Mouse (Mus musculus): ENCODE data around the gene Cenpf. TPM values are rescaled to one million over a fixed set of nuclear protein-coding genes. Genes with fewer than 3 reads are reported as not detected.

Gene Cenpf
- polyA plus RNA-seq, 1 experiment, result 10.9 TPM

- TF ChIP-seq POLR2A (IDR thresholded peaks at IDR 0.05; ENCODE audit: borderline replicate concordance, extremely low read depth, insufficient read depth, insufficient read length, poor library complexity, severe bottlenecking), result no peak
- TF ChIP-seq CTCF (IDR thresholded peaks at IDR 0.05; ENCODE audit: borderline replicate concordance, extremely low read depth, insufficient read depth, insufficient read length), result no peak
- no peak for DNase-seq (ENCODE audit: low read depth)
These were observed 28.3 kb upstream of the Cenpf start for GRCm38 (mm10) chr1:189715915-189716797.

- no peak for TF ChIP-seq CTCF (IDR thresholded peaks at IDR 0.05; ENCODE audit: borderline replicate concordance, extremely low read depth, insufficient read depth, insufficient read length)
- no peak for TF ChIP-seq POLR2A (IDR thresholded peaks at IDR 0.05; ENCODE audit: borderline replicate concordance, extremely low read depth, insufficient read depth, insufficient read length, poor library complexity, severe bottlenecking)
- no peak for DNase-seq (ENCODE audit: low read depth)
These were observed 21.1 kb upstream of the Cenpf start for GRCm38 (mm10) chr1:189709001-189709400.

GRCm38 (mm10) chr1:189707419-189707818, 19.5 kb upstream of the Cenpf start:
- no peak for TF ChIP-seq CTCF (IDR thresholded peaks at IDR 0.05; ENCODE audit: borderline replicate concordance, extremely low read depth, insufficient read depth, insufficient read length)
- no peak for TF ChIP-seq POLR2A (IDR thresholded peaks at IDR 0.05; ENCODE audit: borderline replicate concordance, extremely low read depth, insufficient read depth, insufficient read length, poor library complexity, severe bottlenecking)
- no peak for DNase-seq (ENCODE audit: low read depth)

GRCm38 (mm10) chr1:189707014-189707413, 19.1 kb upstream of the Cenpf start:
- DNase-seq (ENCODE audit: low read depth), result no peak
- TF ChIP-seq CTCF (IDR thresholded peaks at IDR 0.05; ENCODE audit: borderline replicate concordance, extremely low read depth, insufficient read depth, insufficient read length) (no peak), POLR2A (IDR thresholded peaks at IDR 0.05; ENCODE audit: borderline replicate concordance, extremely low read depth, insufficient read depth, insufficient read length, poor library complexity, severe bottlenecking) (no peak)

- TF ChIP-seq CTCF (IDR thresholded peaks at IDR 0.05; ENCODE audit: borderline replicate concordance, extremely low read depth, insufficient read depth, insufficient read length) (no peak), POLR2A (IDR thresholded peaks at IDR 0.05; ENCODE audit: borderline replicate concordance, extremely low read depth, insufficient read depth, insufficient read length, poor library complexity, severe bottlenecking) (no peak)
- no peak for DNase-seq (ENCODE audit: low read depth)
These were observed 18.3 kb upstream of the Cenpf start for GRCm38 (mm10) chr1:189706040-189706645.

GRCm38 (mm10) chr1:189703591-189703990, 15.7 kb upstream of the Cenpf start:
- no peak for TF ChIP-seq CTCF (IDR thresholded peaks at IDR 0.05; ENCODE audit: borderline replicate concordance, extremely low read depth, insufficient read depth, insufficient read length)
- TF ChIP-seq POLR2A (IDR thresholded peaks at IDR 0.05; ENCODE audit: borderline replicate concordance, extremely low read depth, insufficient read depth, insufficient read length, poor library complexity, severe bottlenecking), result no peak
- no peak for DNase-seq (ENCODE audit: low read depth)

GRCm38 (mm10) chr1:189703156-189703555, 15.3 kb upstream of the Cenpf start:
- no peak for DNase-seq (ENCODE audit: low read depth)
- TF ChIP-seq POLR2A (IDR thresholded peaks at IDR 0.05; ENCODE audit: borderline replicate concordance, extremely low read depth, insufficient read depth, insufficient read length, poor library complexity, severe bottlenecking), result no peak
- TF ChIP-seq CTCF (IDR thresholded peaks at IDR 0.05; ENCODE audit: borderline replicate concordance, extremely low read depth, insufficient read depth, insufficient read length), result peak; percentile 12; the same call in 1 of the 2 replicates

- peak; percentile 88 for DNase-seq (ENCODE audit: low read depth)
- peak; percentile 91 for TF ChIP-seq CTCF (IDR thresholded peaks at IDR 0.05; ENCODE audit: borderline replicate concordance, extremely low read depth, insufficient read depth, insufficient read length)
- TF ChIP-seq POLR2A (IDR thresholded peaks at IDR 0.05; ENCODE audit: borderline replicate concordance, extremely low read depth, insufficient read depth, insufficient read length, poor library complexity, severe bottlenecking), result no peak
These were observed 13.1 kb upstream of the Cenpf start for GRCm38 (mm10) chr1:189700990-189701389.

GRCm38 (mm10) chr1:189700186-189700585, 12.3 kb upstream of the Cenpf start:
- TF ChIP-seq POLR2A (IDR thresholded peaks at IDR 0.05; ENCODE audit: borderline replicate concordance, extremely low read depth, insufficient read depth, insufficient read length, poor library complexity, severe bottlenecking) (no peak), CTCF (IDR thresholded peaks at IDR 0.05; ENCODE audit: borderline replicate concordance, extremely low read depth, insufficient read depth, insufficient read length) (no peak)
- DNase-seq (ENCODE audit: low read depth), result no peak

GRCm38 (mm10) chr1:189698416-189698815, 10.5 kb upstream of the Cenpf start:
- no peak for DNase-seq (ENCODE audit: low read depth)
- TF ChIP-seq POLR2A (IDR thresholded peaks at IDR 0.05; ENCODE audit: borderline replicate concordance, extremely low read depth, insufficient read depth, insufficient read length, poor library complexity, severe bottlenecking), result no peak
- no peak for TF ChIP-seq CTCF (IDR thresholded peaks at IDR 0.05; ENCODE audit: borderline replicate concordance, extremely low read depth, insufficient read depth, insufficient read length)

- TF ChIP-seq POLR2A (IDR thresholded peaks at IDR 0.05; ENCODE audit: borderline replicate concordance, extremely low read depth, insufficient read depth, insufficient read length, poor library complexity, severe bottlenecking), result no peak
- no peak for TF ChIP-seq CTCF (IDR thresholded peaks at IDR 0.05; ENCODE audit: borderline replicate concordance, extremely low read depth, insufficient read depth, insufficient read length)
- DNase-seq (ENCODE audit: low read depth), result no peak
These were observed 7.4 kb upstream of the Cenpf start for GRCm38 (mm10) chr1:189695321-189695720.
